Mouse (Mus musculus) hindlimb bud, embryonic 11.5 days (tissue): ENCODE data around the gene Fbxo31.
"Not testable (repeated sequence)": the region's sequence is repeated elsewhere in the genome, so short reads cannot be mapped to it uniquely, and the experiment has no call there.

Experiments used
- DNase-seq: peaks from one replicate; pipeline ENCODE4 v3.0.0-alpha.2; 2012; ENCODE audit warnings: low read depth, low spot score; ENCODE audit errors: extremely low spot score

Fbxo31 gene

DNA sequence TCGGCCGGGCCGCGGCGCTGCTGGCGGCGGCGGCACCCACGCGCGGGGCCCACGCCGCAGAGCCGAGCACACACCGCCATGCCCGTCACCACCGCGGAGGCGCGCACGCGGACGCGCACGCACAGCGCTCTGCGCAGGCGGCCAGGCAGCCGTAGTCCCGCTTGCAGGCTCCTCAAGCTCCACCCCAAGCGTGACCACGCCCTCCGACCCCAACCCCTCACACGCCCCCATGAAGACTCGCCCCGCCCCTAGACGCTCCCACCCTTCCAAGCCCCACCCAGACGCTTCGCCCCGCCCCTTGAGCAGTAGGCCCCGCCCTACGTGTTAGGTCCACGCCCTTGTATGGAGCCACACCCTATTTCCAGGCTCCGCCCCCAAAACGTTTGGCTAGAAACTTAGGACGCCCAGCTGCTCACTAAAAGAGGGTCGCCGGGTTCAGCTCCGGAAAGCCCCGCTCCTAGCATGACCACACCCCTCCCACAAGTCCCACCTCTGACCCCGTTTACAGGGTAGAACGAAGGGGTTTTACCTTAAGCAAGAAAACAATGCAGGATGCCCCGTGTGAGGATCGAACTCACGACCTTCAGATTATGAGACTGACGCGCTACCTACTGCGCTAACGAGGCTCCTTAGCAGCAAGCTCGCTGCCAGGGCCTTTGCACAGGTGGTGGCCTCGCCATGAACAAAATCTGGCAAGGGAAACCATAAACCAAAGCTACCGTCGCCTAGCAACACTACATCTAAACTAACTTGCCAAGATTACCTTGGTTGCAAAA lies at the start of gene Fbxo31:
Gene Fbxo31 (minus strand): TSS at position 131 of the 776 bp plus-strand sequence.
- peak; percentile 82 for DNase-seq

GRCm38 (mm10) chr8:121623043-121623442 lies 44.4 kb upstream of the Fbxo31 start:
- DNase-seq, result no peak

GRCm38 (mm10) chr8:121621879-121622278 lies 43.3 kb upstream of the Fbxo31 start:
- DNase-seq, result no peak

GRCm38 (mm10) chr8:121620801-121621516 lies 42.4 kb upstream of the Fbxo31 start:
- DNase-seq, result no peak

DNA sequence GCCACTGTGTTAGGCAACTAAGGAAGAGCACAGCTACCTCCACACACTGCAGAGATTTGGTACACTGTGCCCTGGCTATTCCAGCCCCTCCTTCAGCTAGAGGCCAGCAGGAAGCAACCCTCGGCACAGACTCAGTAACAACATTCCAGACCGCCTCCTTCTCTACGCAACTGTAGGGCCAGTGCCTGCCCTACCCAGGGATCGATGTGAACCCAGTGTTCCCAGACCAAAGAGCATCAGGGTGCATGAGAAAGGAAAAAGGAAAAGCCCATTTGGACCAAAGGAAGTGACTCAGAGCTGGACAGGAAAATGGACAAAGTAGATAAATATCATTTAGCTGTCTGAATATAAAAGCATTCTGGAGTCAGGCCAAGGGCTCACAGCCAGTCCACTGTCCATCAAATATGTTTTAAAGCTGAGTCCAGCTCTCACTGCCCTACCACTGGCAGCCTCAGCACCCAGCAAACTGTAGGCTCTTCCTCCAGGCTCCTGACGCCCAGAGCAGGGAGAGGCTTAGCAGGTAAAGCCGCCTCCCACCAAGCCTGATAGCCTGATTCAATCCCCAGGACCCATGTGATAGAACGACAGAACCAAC lies 40.9 kb upstream of the Fbxo31 start:
- DNase-seq, result no peak

- DNase-seq, result no peak
Observed at GRCm38 (mm10) chr8:121613419-121613818, 34.8 kb upstream of the Fbxo31 start.

GRCm38 (mm10) chr8:121609916-121610315 lies 31.3 kb upstream of the Fbxo31 start:
- DNase-seq, result no peak

- DNase-seq, result no peak
Observed at GRCm38 (mm10) chr8:121609251-121609650, 30.6 kb upstream of the Fbxo31 start.

- no peak for DNase-seq
Observed at GRCm38 (mm10) chr8:121607661-121608060, 29.1 kb upstream of the Fbxo31 start.

- no peak for DNase-seq
Observed at GRCm38 (mm10) chr8:121603801-121604200, 25.2 kb upstream of the Fbxo31 start.

- no peak for DNase-seq
Observed at GRCm38 (mm10) chr8:121602860-121603259, 24.3 kb upstream of the Fbxo31 start.

DNA sequence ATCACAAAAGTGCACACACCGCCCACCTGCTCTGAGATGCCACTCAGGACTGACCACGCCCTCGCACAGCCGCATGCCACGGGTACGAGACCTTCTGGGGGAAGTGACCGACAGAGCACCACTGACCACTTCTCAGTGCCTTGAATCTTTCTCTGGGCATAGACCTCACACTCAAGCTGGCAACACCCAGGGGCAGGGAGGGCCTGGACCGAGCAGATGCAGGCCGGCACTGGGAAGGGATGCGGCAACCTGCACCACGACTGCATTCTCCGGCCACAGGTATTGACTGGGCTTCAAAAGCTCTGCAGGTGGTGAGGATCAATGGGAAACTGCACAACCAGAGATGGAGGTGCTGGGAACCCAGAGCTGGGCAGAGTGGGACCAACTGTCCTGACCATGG lies 23.8 kb upstream of the Fbxo31 start:
- no peak for DNase-seq

DNA sequence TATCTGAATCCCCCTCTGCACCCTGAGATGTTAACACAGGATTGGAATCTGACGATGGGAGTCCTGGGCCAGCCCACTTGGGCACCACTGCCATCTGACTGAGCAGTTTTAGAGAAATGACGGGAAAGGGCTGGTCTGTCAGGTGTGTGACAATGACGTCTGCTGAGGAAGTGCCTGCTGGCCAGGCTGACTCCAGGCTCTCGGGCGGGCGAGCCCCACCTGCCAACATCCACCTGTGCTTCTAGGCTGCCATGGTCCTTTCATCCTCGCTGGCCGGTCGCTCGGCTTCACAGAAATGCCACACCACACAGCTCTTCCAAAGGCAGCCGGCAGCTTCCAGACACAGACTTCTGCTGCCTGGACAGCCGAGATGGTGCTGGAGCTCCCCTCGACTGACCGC lies 21.2 kb upstream of the Fbxo31 start:
- DNase-seq, result no peak

DNA sequence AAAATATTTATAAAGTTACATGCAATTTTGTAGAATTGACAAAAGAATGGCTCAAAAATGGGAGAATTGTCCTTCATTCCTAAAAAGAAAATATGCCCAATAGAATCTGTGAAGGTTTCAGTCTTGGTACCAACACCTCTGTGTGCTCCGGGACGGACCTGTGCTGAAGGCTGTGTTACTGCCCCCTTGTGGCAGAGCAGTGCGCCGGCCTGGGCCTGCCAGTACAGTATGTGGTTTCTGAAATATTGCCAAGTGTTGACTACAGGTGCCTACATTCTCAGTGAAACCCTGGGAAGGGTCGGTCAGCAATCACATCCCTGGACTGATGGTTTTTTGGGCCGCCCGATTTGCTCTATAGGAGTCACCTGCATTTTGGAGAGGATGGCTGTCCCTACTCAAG lies 20.3 kb upstream of the Fbxo31 start:
- DNase-seq, result no peak

GRCm38 (mm10) chr8:121598190-121598589 lies 19.6 kb upstream of the Fbxo31 start:
- no peak for DNase-seq

- DNase-seq, result not testable (repeated sequence)
Observed at GRCm38 (mm10) chr8:121597492-121597891, 18.9 kb upstream of the Fbxo31 start.

GRCm38 (mm10) chr8:121593983-121594382 lies 15.4 kb upstream of the Fbxo31 start:
- DNase-seq, result no peak

DNA sequence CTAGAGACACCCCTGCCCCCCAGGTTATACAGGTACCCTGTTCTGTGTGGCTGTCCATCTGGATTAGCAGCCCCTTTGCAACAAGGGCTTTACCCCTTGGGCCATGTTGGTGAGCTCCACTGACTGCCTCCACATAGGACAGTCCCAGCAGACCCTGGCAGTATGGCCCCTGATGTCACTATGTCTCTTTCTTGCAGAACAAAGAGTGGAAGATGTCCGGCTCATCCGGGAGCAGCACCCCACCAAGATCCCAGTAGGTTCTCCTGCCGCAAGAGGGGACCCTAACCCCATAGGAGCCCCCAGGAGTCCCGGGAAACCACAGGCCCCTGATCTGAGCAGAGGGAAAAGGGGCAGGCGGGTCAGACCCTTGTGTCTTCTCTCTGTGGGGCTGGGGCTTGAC lies 14.7 kb upstream of the Fbxo31 start:
- DNase-seq, result no peak

- no peak for DNase-seq
Observed at GRCm38 (mm10) chr8:121591178-121592066, 12.8 kb upstream of the Fbxo31 start.

DNA sequence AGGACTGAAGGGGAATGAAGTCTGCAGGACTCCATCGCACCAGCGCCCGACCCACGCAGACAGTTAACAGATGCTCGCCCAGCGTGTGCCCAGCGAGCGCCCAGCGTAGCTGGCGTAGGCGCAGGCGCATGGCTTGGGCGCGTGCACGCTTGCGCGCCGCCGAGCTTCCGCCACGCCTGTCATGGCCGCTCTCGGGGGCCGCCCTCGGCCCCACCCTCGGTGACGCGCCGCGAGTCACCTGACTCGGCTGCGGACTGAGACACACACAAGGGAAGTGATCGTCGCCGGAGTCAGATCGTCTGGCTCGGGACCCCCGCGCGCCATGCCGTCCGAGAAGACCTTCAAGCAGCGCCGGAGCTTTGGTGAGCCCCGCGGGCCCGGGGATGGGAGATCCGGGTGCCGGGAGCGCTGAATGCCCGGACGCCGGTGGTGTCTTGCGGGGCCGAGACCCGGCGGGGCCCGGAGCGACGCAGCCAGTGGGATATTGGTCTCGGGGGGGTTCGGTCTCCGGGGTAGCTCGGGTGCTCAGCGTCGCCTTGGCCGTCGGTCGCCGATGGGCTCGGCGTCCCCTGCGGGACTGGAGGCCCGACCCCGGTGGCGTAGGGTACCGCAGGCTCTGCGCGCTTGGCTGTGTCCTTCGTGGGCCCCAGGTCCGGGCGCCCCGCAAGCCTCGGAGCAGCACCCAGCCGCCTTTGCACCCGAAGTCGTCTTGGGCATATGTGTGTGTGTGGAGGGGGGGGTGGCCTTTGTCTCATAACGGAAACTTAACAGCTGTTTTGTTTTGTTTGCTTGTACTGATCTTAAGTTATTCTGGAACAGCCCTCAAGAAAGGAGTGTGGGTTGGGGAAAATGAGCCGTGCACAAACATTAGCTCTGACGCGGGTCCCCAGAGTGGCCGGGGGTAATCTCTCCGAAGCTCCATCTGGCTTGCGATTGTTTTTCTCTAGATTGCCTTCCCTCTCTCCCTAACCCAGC lies 11.9 kb upstream of the Fbxo31 start, which contains the start of gene Map1lc3b:
Gene Map1lc3b (plus strand): TSS at position 159 of the 975 bp plus-strand sequence.
- peak; percentile 61 for DNase-seq
